Mouse (Mus musculus) forelimb bud, embryonic 11.5 days (tissue): ENCODE measurements around the gene R3hdm4.
A peak's percentile ranks its signal among the peaks of the same experiment; 100 is the strongest.
"Not testable (repeated sequence)": the region's sequence is repeated elsewhere in the genome, so short reads cannot be mapped to it uniquely, and the experiment has no call there.

Experiments
- DNase-seq: peaks from one replicate; pipeline ENCODE4 v3.0.0-alpha.2; 2012; ENCODE audit warnings: low read depth, low spot score

Gene R3hdm4

DNA sequence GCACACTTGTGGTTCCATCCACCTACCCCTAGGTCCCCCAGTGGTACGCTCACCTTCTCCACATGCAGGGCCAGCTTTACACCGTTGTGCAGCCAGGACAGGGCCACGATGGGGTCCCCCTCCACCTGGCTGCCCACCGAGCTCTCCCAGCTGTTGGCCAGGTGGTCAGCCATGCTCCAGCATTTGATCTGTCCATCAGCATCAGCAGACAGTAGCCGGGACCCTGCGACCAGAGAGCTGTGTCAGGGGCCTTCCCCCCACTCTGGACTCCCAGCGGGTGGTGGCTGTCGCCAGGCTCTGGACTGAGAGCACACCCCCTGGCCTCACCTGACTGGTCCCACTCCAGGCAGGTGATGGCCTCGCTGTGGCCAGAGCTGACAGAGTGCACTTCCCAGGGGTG lies 14.3 kb downstream of the R3hdm4 start:
- no peak for DNase-seq

GRCm38 (mm10) chr10:79900951-79901410 lies 20.0 kb downstream of the R3hdm4 start:
- no peak for DNase-seq

DNA sequence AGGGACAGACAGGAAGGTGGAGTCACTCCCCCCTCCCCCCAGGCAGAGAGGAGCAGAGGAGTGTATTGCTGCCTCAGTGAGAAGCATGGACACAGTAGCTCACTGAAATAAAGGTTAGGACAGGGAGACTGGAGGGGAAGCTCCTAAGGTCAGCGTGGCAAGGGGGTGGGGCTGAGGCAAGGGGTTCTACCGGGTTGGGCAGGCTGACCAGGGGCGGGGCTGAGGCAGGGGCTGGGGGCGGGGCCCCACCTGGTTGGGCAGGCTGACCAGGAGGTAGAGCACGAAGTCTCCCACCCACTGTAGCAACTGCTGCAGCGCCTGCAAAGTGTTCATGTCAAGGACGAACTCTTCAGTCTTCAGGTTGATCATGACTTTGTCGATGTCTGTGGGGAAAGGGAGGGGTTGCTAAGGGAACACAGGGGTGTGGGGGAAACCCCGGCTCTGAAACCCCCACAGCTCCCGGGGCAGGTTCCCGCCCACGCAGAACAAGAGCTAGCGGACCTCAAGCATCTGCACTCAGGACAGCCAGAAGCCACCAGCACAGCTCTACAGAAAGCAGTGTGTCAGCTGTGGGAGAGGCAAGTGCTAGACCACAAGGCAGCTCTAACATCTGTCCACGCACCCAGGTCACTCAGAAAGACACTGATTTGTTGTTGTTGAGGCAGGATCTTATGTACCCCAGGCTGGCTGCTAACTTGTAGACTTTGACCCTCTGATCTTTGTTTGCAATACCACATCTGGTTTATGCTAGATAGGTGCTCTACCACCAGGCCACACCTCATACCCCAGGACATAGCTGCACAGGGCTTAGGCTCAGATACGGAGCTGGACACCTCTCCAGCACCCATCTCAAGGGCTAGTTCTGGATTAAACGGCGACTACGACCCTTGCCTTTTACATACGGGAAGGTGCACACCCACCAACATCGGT lies 23.4 kb downstream of the R3hdm4 start:
- DNase-seq = no peak

DNA sequence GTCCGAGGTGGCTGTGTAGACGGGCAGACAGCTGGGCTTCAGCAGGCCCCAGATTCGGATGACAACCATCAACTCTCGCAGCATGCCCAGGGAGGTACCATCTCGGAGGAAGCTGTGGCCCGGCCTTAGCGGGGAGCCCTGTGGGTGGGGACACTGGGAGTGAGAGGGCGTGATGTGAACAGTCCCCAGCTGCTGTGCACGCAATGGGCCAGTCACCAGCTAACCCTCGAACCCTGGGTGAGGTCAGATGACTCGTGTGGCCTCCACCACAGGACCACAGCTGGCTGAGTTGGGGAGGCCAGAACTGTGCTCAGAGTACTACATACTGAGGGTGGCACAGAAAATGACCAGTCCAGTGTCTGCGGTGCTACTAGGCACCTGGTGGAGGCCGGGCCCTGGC lies 24.2 kb downstream of the R3hdm4 start:
- DNase-seq = no peak

DNA sequence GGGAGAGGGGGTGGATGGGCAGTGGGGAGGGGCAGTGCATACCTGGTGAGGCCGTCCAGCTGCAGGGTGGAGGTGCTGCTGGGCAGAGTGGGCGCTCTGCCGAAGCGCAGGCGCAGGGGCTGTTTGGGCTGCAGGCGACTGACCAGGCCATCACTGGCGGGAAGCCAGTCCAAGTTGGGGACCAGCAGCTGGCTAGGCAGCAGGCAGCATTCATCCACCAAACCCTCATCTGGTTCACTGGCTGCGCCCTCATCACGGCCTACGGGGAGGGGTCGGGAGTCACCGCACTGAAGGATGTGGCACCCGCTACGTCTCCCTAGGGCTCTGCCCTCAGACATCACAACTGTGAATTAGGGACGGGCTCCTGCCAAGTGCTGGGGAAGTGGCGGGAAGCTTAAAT lies 24.7 kb downstream of the R3hdm4 start:
- no peak for DNase-seq

GRCm38 (mm10) chr10:79892451-79893118 lies 28.4 kb downstream of the R3hdm4 start:
- peak; percentile 66 for DNase-seq

DNA sequence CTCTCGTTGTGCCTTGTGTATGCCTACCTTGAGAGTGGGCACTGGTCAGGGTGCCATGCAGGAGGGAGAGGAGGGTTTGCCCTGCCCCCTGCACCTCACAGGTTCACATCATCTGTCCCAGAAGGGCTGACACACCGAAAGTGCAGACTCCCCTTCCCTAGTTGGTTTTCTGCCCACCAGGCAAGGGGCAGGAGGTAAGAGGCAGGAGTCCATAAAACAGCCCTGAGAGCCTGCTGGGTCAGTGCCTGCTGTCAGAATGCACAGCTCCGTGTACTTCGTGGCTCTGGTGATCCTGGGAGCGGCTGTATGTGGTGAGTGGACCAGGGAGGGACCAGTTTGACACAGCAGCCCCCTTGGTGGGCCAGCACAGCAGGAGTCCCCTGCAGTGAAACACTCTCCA lies 30.3 kb downstream of the R3hdm4 start, which contains the start of gene Cfd:
Cfd (plus strand) TSS at position 184 of the 400 bp plus-strand sequence.
- no peak for DNase-seq

- DNase-seq = no peak
These were observed 31.6 kb downstream of the R3hdm4 start for GRCm38 (mm10) chr10:79889386-79889785.

DNA sequence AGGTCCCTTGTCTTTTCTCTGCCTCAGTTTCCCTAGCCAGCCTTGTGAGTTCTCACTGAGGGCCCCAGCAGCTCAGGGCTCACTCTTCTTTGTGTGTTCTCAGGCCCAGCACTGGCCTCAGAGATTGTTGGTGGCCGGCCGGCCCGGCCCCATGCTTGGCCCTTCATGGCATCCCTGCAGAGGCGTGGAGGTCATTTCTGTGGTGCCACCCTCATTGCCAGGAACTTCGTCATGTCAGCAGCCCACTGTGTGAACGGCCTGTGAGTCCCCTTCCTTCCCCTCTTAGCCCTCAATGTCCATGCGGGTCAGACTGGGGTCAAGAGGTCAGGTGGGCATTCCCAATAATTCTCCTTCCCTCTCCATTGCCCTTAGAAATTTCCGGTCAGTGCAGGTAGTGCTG lies 34.4 kb downstream of the R3hdm4 start:
- no peak for DNase-seq

GRCm38 (mm10) chr10:79886054-79886453 lies 35.0 kb downstream of the R3hdm4 start, which contains the start of gene Elane:
Elane (plus strand) TSS chr10:79886247.
- DNase-seq = no peak

GRCm38 (mm10) chr10:79884938-79885337 lies 36.1 kb downstream of the R3hdm4 start:
- not testable (repeated sequence) for DNase-seq

DNA sequence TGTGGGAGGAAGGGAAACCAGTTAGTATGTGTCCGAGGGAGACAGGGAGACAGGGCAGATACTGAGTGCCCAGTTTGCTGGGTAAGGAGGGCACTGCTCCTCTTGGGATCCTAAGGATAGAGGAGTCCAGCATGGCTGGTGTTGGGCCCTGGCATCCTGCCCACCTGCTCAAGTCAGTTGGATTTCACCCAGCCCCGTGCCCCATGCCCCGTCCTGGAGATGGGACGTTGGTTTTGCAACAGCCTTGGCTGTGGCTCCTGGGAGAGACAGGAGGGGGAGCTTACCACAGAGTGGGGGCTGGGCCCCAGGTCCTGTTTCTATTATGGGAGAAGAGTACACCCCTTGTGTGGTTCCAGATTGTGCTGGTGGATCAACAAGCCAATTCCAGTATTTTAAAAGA lies 36.6 kb downstream of the R3hdm4 start:
- no peak for DNase-seq

DNA sequence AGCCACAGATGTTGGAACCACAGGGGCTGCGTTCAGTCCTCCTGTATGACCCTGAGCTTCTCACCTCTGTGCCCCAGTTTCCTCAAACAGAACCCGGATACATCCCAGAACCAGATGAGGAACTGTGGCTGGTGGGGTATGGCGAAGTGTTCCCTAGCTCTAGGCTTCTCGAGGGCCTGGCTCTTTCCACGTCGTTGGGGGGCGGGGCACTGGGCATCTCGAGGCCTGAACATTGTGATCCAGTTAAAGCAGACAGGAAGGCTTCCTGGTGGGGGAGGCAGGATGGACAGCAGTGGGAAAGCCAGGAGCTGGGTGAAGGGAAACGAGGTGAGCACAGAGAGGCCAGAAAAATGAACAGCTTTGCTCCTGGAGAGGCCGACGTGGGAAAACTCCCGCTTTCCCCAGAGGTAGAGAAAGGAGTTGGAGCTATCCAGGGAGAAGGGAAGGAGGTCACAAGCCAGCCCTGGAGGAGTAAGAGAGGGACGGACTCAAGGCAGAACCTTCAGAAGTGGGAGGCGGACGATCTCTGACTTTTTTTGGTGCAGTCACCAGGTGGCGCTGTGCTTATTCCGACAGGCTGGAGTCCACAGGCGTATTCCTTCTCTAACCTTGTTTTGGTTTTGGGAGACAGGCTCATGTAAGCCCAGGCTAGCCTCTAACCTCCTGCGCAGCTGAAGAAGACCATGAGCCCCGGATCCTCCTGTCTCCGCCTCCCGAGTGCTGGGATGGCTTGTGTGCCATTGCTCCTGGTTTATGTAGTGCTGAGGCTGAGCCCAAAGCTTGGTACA lies 37.5 kb downstream of the R3hdm4 start:
- DNase-seq = peak; percentile 81

GRCm38 (mm10) chr10:79881981-79882380 lies 39.0 kb downstream of the R3hdm4 start:
- no peak for DNase-seq

DNA sequence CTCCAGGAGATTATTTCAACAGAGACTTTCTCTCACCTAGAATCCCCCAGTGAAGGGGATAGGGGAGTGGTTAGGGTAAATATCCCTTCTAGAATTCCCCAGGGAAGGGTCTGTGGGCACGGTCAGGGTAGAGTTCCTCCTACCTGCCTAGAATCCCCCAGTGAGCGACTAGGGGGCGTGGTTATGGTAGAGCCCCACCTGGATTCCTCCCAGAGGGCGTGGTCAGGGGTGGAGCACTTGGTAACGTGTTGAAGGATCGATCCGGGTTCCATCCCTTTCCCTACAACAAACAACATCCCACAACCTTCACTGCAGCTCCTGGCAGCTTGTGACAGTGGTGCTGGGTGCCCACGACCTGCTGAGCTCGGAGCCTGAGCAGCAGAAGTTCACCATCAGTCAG lies 40.3 kb downstream of the R3hdm4 start:
- DNase-seq = no peak

- no peak for DNase-seq
These were observed 41.5 kb downstream of the R3hdm4 start for GRCm38 (mm10) chr10:79879527-79879926.

- DNase-seq = no peak
These were observed 43.3 kb downstream of the R3hdm4 start for GRCm38 (mm10) chr10:79877757-79878156.

DNA sequence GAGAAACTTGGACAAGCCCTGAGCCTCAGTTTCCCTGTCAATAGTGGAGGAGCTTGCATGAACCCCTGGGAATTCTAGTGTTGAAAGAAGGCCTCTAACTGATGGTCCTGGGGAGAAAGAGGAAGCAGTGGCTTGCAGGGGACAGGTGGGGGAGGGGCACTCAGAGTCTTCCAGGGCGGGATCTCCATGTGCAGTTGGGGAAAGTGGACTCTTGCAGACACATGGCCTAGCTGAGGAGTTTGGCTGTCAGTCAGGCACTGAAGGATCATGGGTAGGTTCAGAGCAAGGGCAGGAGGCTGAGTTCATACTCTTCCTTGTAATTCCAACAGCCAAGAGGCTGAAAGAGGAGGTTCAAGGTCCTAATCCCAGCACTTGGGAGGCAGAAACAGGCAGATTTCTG lies 43.8 kb downstream of the R3hdm4 start:
- no peak for DNase-seq

GRCm38 (mm10) chr10:79874290-79874862 lies 46.6 kb downstream of the R3hdm4 start, which contains the start of the genes Prtn3 and Plppr3:
Prtn3 (plus strand) TSS chr10:79874476.
Plppr3 (minus strand) TSS chr10:79874634.
- DNase-seq = peak; percentile 76

GRCm38 (mm10) chr10:79873715-79874289 lies 47.2 kb downstream of the R3hdm4 start:
- no peak for DNase-seq

- DNase-seq = no peak
These were observed 47.7 kb downstream of the R3hdm4 start for GRCm38 (mm10) chr10:79873313-79873712.
